Mouse (Mus musculus) forebrain, embryonic 14.5 days (tissue): ENCODE data around the gene Dync1li2. TPM values are rescaled to one million over a fixed set of nuclear protein-coding genes. Genes with fewer than 3 reads are reported as not detected.

ENCODE experiments used
- ATAC-seq: fragments of 200-750 bp; cut with Nextera tagmentation; 2 replicates; pipeline ENCODE4 v1.8.0; 2017; ENCODE audit warnings: mild to moderate bottlenecking, moderate library complexity
- DNase-seq: peaks from one replicate; pipeline ENCODE4 v3.0.0-alpha.2; 2015; ENCODE audit warnings: low spot score
- H3K27ac ChIP-seq: fragments of 300-500 bp; sonication (generic); 2 replicates; pipeline ENCODE4 v1.5.1; 2014; ENCODE audit warnings: low read depth, mild to moderate bottlenecking, control low read depth, low read length, moderate library complexity
- H3K27me3 ChIP-seq: fragments of 300-500 bp; sonication (generic); replicated peaks from 2 replicates; pipeline ENCODE4 v1.6.1; 2014; ENCODE audit warnings: low read length, control low read depth, mixed read lengths; ENCODE audit not compliant: control insufficient read depth, insufficient read depth
- H3K36me3 ChIP-seq: fragments of 300-500 bp; sonication (generic); 2 replicates; pipeline ENCODE4 v1.6.1; 2014; ENCODE audit warnings: low read length, control low read depth; ENCODE audit not compliant: control insufficient read depth, insufficient read depth
- H3K4me1 ChIP-seq: fragments of 300-500 bp; sonication (generic); 2 replicates; pipeline ENCODE4 v1.6.1; 2014; ENCODE audit warnings: antibody characterized with exemption, low read length, control low read depth; ENCODE audit not compliant: control insufficient read depth, insufficient read depth
- H3K4me2 ChIP-seq: fragments of 300-500 bp; sonication (generic); 2 replicates; pipeline ENCODE4 v1.6.1; 2014; ENCODE audit warnings: mild to moderate bottlenecking, control low read depth, low read length
- H3K4me3 ChIP-seq: fragments of 300-500 bp; sonication (generic); 2 replicates; pipeline ENCODE4 v1.5.1; 2014; ENCODE audit warnings: low read depth, low read length, control low read depth
- H3K9ac ChIP-seq: fragments of 300-500 bp; sonication (generic); 2 replicates; pipeline ENCODE4 v1.6.1; 2014; ENCODE audit warnings: mild to moderate bottlenecking, low read length, control low read depth, moderate library complexity
- H3K9me3 ChIP-seq: fragments of 300-500 bp; sonication (generic); replicated peaks from 2 replicates; pipeline ENCODE4 v1.6.1; 2016; ENCODE audit warnings: low read length, control low read depth, mixed read lengths; ENCODE audit not compliant: control insufficient read depth
- WGBS: fragments of 180-500 bp; shearing (Covaris S2); extraction: QIAGEN DNeasy Blood & Tissue Kit; methylation state at CpG from one replicate; pipeline ENCODE4 v1.1.7; 2014; 5-methylcytosine and 5-hydroxymethylcytosine counted together
- polyA plus RNA-seq: library from polyadenylated mRNA; unstranded; fragments of >200 nt; fragmentation: Nextera tagmentation; extraction: Ambion mirVana; gene quantifications from 2 replicates; pipeline ENCODE4 v1.2.1, GENCODE M21; 2014

Gene Dync1li2
- 61.1 and 74.0 TPM in 2 replicates for polyA plus RNA-seq

GRCm38 (mm10) chr8:104442299-104443124, at the start of gene Dync1li2:
Gene Dync1li2 (minus strand): TSS chr8:104443047.
- H3K4me1 ChIP-seq, result peaks cover 10% of the 10 kb centered on the region
- H3K4me2 ChIP-seq, result peak within 1 kb of the TSS; percentile 93
- ATAC-seq (peak; percentile 90), DNase-seq (peak; percentile 92)
- H3K36me3 ChIP-seq, result peaks cover 32% of the 10 kb centered on the region
- no peaks in the 10 kb centered on the region for H3K27me3 ChIP-seq
- H3K27ac ChIP-seq, result peak within 1 kb of the TSS; percentile 89
- H3K9ac ChIP-seq, result peak within 1 kb of the TSS; percentile 98
- no peaks in the 10 kb centered on the region for H3K9me3 ChIP-seq
- peak within 1 kb of the TSS; percentile 96 for H3K4me3 ChIP-seq
- under 1% methylated on average over 74 of the region's 75 CpGs for WGBS

- Histone ChIP-seq H3K9ac (no peak overlapping the region), H3K4me3 (no peak overlapping the region), H3K27ac (no peak overlapping the region), H3K27me3 (no peaks in the 10 kb centered on the region), H3K4me2 (no peak overlapping the region), H3K9me3 (no peaks in the 10 kb centered on the region), H3K4me1 (no peaks in the 10 kb centered on the region), H3K36me3 (no peaks in the 10 kb centered on the region)
- WGBS, result 51% methylated on average over 1 of the region's 1 CpGs
- ATAC-seq, result no peak
- no peak for DNase-seq
Measured at GRCm38 (mm10) chr8:104479091-104479490, 36.2 kb upstream of the Dync1li2 start.

GRCm38 (mm10) chr8:104472465-104472864, 29.6 kb upstream of the Dync1li2 start:
- Histone ChIP-seq H3K36me3 (no peaks in the 10 kb centered on the region), H3K27me3 (no peaks in the 10 kb centered on the region), H3K9me3 (no peaks in the 10 kb centered on the region), H3K4me1 (no peaks in the 10 kb centered on the region), H3K4me2 (no peak overlapping the region), H3K27ac (no peak overlapping the region), H3K9ac (no peak overlapping the region), H3K4me3 (no peak overlapping the region)
- DNase-seq (no peak), ATAC-seq (no peak)
- 82% methylated on average over 3 of the region's 3 CpGs for WGBS

GRCm38 (mm10) chr8:104467463-104467862, 24.6 kb upstream of the Dync1li2 start:
- Histone ChIP-seq H3K4me1 (no peaks in the 10 kb centered on the region), H3K9me3 (no peaks in the 10 kb centered on the region), H3K4me3 (no peak overlapping the region), H3K9ac (no peak overlapping the region), H3K27me3 (no peaks in the 10 kb centered on the region), H3K27ac (no peak overlapping the region), H3K4me2 (no peak overlapping the region), H3K36me3 (no peaks in the 10 kb centered on the region)
- ATAC-seq (no peak), DNase-seq (no peak)
- WGBS, result 80% methylated on average over 2 of the region's 2 CpGs

- Histone ChIP-seq H3K4me2 (no peak overlapping the region), H3K4me3 (no peak overlapping the region), H3K9ac (no peak overlapping the region), H3K27me3 (no peaks in the 10 kb centered on the region), H3K36me3 (no peaks in the 10 kb centered on the region), H3K9me3 (no peaks in the 10 kb centered on the region), H3K4me1 (no peaks in the 10 kb centered on the region), H3K27ac (no peak overlapping the region)
- ATAC-seq, result no peak
- WGBS, result 91% methylated on average over 3 of the region's 3 CpGs
- no peak for DNase-seq
Measured at GRCm38 (mm10) chr8:104452177-104452576, 9.3 kb upstream of the Dync1li2 start.

GRCm38 (mm10) chr8:104448796-104449195, 5.9 kb upstream of the Dync1li2 start:
- no peak overlapping the region for H3K9ac ChIP-seq
- H3K27me3 ChIP-seq, result no peaks in the 10 kb centered on the region
- no peak for ATAC-seq
- no peaks in the 10 kb centered on the region for H3K4me1 ChIP-seq
- DNase-seq, result no peak
- no peaks in the 10 kb centered on the region for H3K36me3 ChIP-seq
- H3K27ac ChIP-seq, result no peak overlapping the region
- WGBS, result 78% methylated on average over 3 of the region's 3 CpGs
- no peaks in the 10 kb centered on the region for H3K9me3 ChIP-seq
- no peak overlapping the region for H3K4me3 ChIP-seq
- no peak overlapping the region for H3K4me2 ChIP-seq

GRCm38 (mm10) chr8:104446016-104446415, 3.2 kb upstream of the Dync1li2 start:
- H3K9ac ChIP-seq, result no peak overlapping the region
- H3K36me3 ChIP-seq, result 0 out of 2 replicates have a peak, but pooled peaks cover 2% of the 10 kb centered on the region
- no peak for DNase-seq
- peaks cover 7% of the 10 kb centered on the region for H3K4me1 ChIP-seq
- H3K27ac ChIP-seq, result no peak overlapping the region
- ATAC-seq, result no peak
- H3K9me3 ChIP-seq, result no peaks in the 10 kb centered on the region
- no peak overlapping the region for H3K4me3 ChIP-seq
- WGBS, result 82% methylated on average over 3 of the region's 3 CpGs
- no peaks in the 10 kb centered on the region for H3K27me3 ChIP-seq
- H3K4me2 ChIP-seq, result no peak overlapping the region

GRCm38 (mm10) chr8:104445248-104445647, 2.4 kb upstream of the Dync1li2 start:
- DNase-seq, result no peak
- peaks cover 10% of the 10 kb centered on the region for H3K4me1 ChIP-seq
- WGBS, result 58% methylated on average over 6 of the region's 6 CpGs
- H3K27me3 ChIP-seq, result no peaks in the 10 kb centered on the region
- no peak for ATAC-seq
- H3K9ac ChIP-seq, result no peak overlapping the region
- H3K9me3 ChIP-seq, result no peaks in the 10 kb centered on the region
- H3K27ac ChIP-seq, result no peak overlapping the region
- no peak overlapping the region for H3K4me3 ChIP-seq
- no peak overlapping the region for H3K4me2 ChIP-seq
- peaks cover 8% of the 10 kb centered on the region for H3K36me3 ChIP-seq

- Histone ChIP-seq H3K4me3 (peak overlapping the region; percentile 96), H3K4me2 (peak overlapping the region; percentile 93; the same call in 1 of the 2 replicates), H3K9ac (peak overlapping the region; percentile 98), H3K27me3 (no peaks in the 10 kb centered on the region), H3K9me3 (no peaks in the 10 kb centered on the region), H3K27ac (peak overlapping the region; percentile 89; the same call in 1 of the 2 replicates), H3K36me3 (peaks cover 28% of the 10 kb centered on the region), H3K4me1 (peaks cover 10% of the 10 kb centered on the region)
- DNase-seq, result no peak
- peak; percentile 33 for ATAC-seq
- WGBS, result 67% methylated on average over 7 of the region's 7 CpGs
Measured at GRCm38 (mm10) chr8:104443125-104443679, 355 bp upstream of the Dync1li2 start.
